Mouse (Mus musculus) T-helper 17 cell (primary cell): ENCODE data around the gene Ribc2.

Experiments
- in situ Hi-C, 2 experiments: fragments of 300-600 bp; cut with MboI, MseI; formaldehyde crosslinking; loops; 1 replicate in 1 of 2; 2 replicates in 1 of 2; pipeline ENCODE4 v1.15.1; 2025; ENCODE audit warnings: high pct_unique_total_duplicates in 2 of 2

Ribc2 gene

GRCm38 (mm10) chr15:85131275-85132192 is at the start of gene Ribc2, which contains the start of gene Smc1b:
TSS of gene Ribc2 (plus strand) at chr15:85132078.
TSS of gene Smc1b (minus strand) at chr15:85131964.
- in situ Hi-C loops: no loop called here

- in situ Hi-C loops: no loop called here
Measured at GRCm38 (mm10) chr15:85085641-85086040, 46.2 kb upstream of the Ribc2 start.

GRCm38 (mm10) chr15:85132193-85132520 is 279 bp downstream of the Ribc2 start:
- in situ Hi-C loops: no loop called here

GRCm38 (mm10) chr15:85135143-85135542 is 3.3 kb downstream of the Ribc2 start:
- in situ Hi-C loops: no loop called here

- in situ Hi-C loops: loop anchor here in 1 of 2 experiments (5.0 kb wide), 1 partner anchor 1814 kb away; no protein-coding TSS in a partner anchor
Measured at GRCm38 (mm10) chr15:85141290-85141689, 9.4 kb downstream of the Ribc2 start.

- in situ Hi-C loops: loop anchor here in 1 of 2 experiments (5.0 kb wide), 1 partner anchor 1815 kb away; no protein-coding TSS in a partner anchor
Measured at GRCm38 (mm10) chr15:85142441-85142840, 10.6 kb downstream of the Ribc2 start.

GRCm38 (mm10) chr15:85143161-85143560 is 11.3 kb downstream of the Ribc2 start:
- in situ Hi-C loops: loop anchor here in 1 of 2 experiments (5.0 kb wide), 1 partner anchor 1816 kb away; no protein-coding TSS in a partner anchor

GRCm38 (mm10) chr15:85143747-85144146 is 11.9 kb downstream of the Ribc2 start:
- in situ Hi-C loops: loop anchor here in 1 of 2 experiments (5.0 kb wide), 1 partner anchor 1816 kb away; no protein-coding TSS in a partner anchor

- in situ Hi-C loops: loop anchor here in 1 of 2 experiments (5.0 kb wide), 1 partner anchor 1817 kb away; no protein-coding TSS in a partner anchor
Measured at GRCm38 (mm10) chr15:85144249-85144648, 12.4 kb downstream of the Ribc2 start.

GRCm38 (mm10) chr15:85151433-85151918 is 19.6 kb downstream of the Ribc2 start:
- in situ Hi-C loops: loop anchor here (5.0 kb wide), 1 partner anchor 81 kb away; no protein-coding TSS in a partner anchor

- in situ Hi-C loops: loop anchor here (5.0 kb wide), 1 partner anchor 80 kb away; no protein-coding TSS in a partner anchor
Measured at GRCm38 (mm10) chr15:85152577-85152976, 20.7 kb downstream of the Ribc2 start.

GRCm38 (mm10) chr15:85154091-85154490 is 22.2 kb downstream of the Ribc2 start:
- in situ Hi-C loops: loop anchor here (5.0 kb wide), 1 partner anchor 78 kb away; no protein-coding TSS in a partner anchor

- in situ Hi-C loops: no loop called here
Measured at GRCm38 (mm10) chr15:85156198-85156597, 24.3 kb downstream of the Ribc2 start.

- in situ Hi-C loops: no loop called here
Measured at GRCm38 (mm10) chr15:85161416-85161815, 29.5 kb downstream of the Ribc2 start.

GRCm38 (mm10) chr15:85162693-85163663 is 31.1 kb downstream of the Ribc2 start:
- in situ Hi-C loops: no loop called here

- in situ Hi-C loops: loop anchor here in 1 of 2 experiments (5.0 kb wide), 1 partner anchor 41 kb away; the partner anchor contains the start of gene Fbln1
Measured at GRCm38 (mm10) chr15:85166433-85166933, 34.6 kb downstream of the Ribc2 start.

GRCm38 (mm10) chr15:85167086-85167679 is 35.3 kb downstream of the Ribc2 start:
- in situ Hi-C loops: loop anchor here in 1 of 2 experiments (5.0 kb wide), 1 partner anchor 40 kb away; the partner anchor contains the start of gene Fbln1

GRCm38 (mm10) chr15:85172054-85172453 is 40.2 kb downstream of the Ribc2 start:
- in situ Hi-C loops: no loop called here

- in situ Hi-C loops: no loop called here
Measured at GRCm38 (mm10) chr15:85173425-85173824, 41.5 kb downstream of the Ribc2 start.

- in situ Hi-C loops: no loop called here
Measured at GRCm38 (mm10) chr15:85174060-85174459, 42.2 kb downstream of the Ribc2 start.
